Mouse (Mus musculus): ENCODE measurements around the gene Asic2.

DNA sequence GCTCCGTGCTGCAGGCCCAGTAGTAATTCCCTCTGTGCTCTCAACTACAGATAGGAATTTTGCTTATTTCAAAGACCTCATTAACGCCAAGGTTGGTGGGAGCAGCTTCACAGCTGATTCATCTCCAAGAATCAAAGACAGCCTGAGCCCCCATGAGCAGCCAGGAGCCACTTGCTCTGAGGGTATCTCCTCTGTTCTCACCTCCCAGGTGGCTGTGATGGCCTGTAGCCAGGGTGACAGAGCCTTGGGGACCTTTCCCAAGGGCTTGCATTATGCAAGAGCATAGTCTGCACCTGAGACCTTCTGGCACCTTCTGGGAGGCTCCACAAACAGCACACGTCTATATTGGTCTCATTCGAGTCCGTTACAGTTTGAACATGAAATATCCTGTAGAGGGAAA is 261.3 kb downstream of the Asic2 start:
- TF ChIP-seq CTCF (IDR thresholded peaks at IDR 0.05; ENCODE audit: low read depth) = no peak
- no peak for TF ChIP-seq EP300 (optimal IDR thresholded peaks at IDR 0.05)

Data from stomach, postnatal 0 days (tissue).